Mouse (Mus musculus) urinary bladder, postnatal 25 days (tissue): ENCODE measurements around the gene D430041D05Rik.
"Not testable (repeated sequence)": the region's sequence is repeated elsewhere in the genome, so short reads cannot be mapped to it uniquely, and the experiment has no call there.

Experiments
- DNase-seq: peaks from one replicate; pipeline ENCODE4 v3.0.0; 2022; ENCODE audit warnings: low spot score

D430041D05Rik gene

GRCm38 (mm10) chr2:104117173-104117572 is 293.6 kb downstream of the D430041D05Rik start:
- DNase-seq = not testable (repeated sequence)

- no peak for DNase-seq
These were observed 295.9 kb downstream of the D430041D05Rik start for GRCm38 (mm10) chr2:104114898-104115297.

GRCm38 (mm10) chr2:104113563-104113962 is 297.2 kb downstream of the D430041D05Rik start:
- DNase-seq = not testable (repeated sequence)

GRCm38 (mm10) chr2:104111170-104111797 is 299.5 kb downstream of the D430041D05Rik start:
- not testable (repeated sequence) for DNase-seq

GRCm38 (mm10) chr2:104110031-104110430 is 300.8 kb downstream of the D430041D05Rik start:
- no peak for DNase-seq

GRCm38 (mm10) chr2:104109528-104109927 is 301.3 kb downstream of the D430041D05Rik start:
- DNase-seq = no peak

- DNase-seq = not testable (repeated sequence)
These were observed 301.8 kb downstream of the D430041D05Rik start for GRCm38 (mm10) chr2:104109021-104109420.

GRCm38 (mm10) chr2:104104800-104105199 is 306.0 kb downstream of the D430041D05Rik start:
- DNase-seq = no peak

- DNase-seq = no peak
These were observed 310.9 kb downstream of the D430041D05Rik start for GRCm38 (mm10) chr2:104099946-104100345.

GRCm38 (mm10) chr2:104099231-104099585 is 311.6 kb downstream of the D430041D05Rik start:
- DNase-seq = no peak

- DNase-seq = no peak
These were observed 312.1 kb downstream of the D430041D05Rik start for GRCm38 (mm10) chr2:104098529-104099230.

- DNase-seq = not testable (repeated sequence)
These were observed 313.4 kb downstream of the D430041D05Rik start for GRCm38 (mm10) chr2:104097396-104097795.

GRCm38 (mm10) chr2:104096796-104097195 is 314.0 kb downstream of the D430041D05Rik start:
- DNase-seq = not testable (repeated sequence)

GRCm38 (mm10) chr2:104096256-104096655 is 314.6 kb downstream of the D430041D05Rik start:
- no peak for DNase-seq

GRCm38 (mm10) chr2:104095741-104096213 is 315.0 kb downstream of the D430041D05Rik start, which contains the start of gene Cd59a:
Gene Cd59a (plus strand): TSS chr2:104095801.
- peak; percentile 71 for DNase-seq

- DNase-seq = no peak
These were observed 317.5 kb downstream of the D430041D05Rik start for GRCm38 (mm10) chr2:104093305-104093704.
